Mouse (Mus musculus): ENCODE measurements around the gene Esrrg.

GRCm38 (mm10) chr1:188111552-188111951 lies 503.0 kb downstream of the Esrrg start:
- TF ChIP-seq POLR2A (IDR thresholded peaks at IDR 0.05; ENCODE audit: control insufficient read depth, extremely low read depth, insufficient read depth, low read length, poor library complexity), result no peak
- no peak for TF ChIP-seq CTCF (IDR thresholded peaks at IDR 0.05; ENCODE audit: borderline replicate concordance, control insufficient read depth, extremely low read depth, insufficient read depth, low read length, poor library complexity)
